Mouse (Mus musculus) erythroblast, embryonic 14.5 days (primary cell): ENCODE results near the gene Dnajb13.

ENCODE experiments used
- GATA1 ChIP-seq: IDR thresholded peaks from 2 replicates; pipeline ENCODE4 v1.6.1; 2012; ENCODE audit warnings: low read length, inconsistent platforms, mixed read lengths
- TAL1 ChIP-seq: IDR thresholded peaks from 3 replicates; pipeline ENCODE4 v1.6.1; 2012; ENCODE audit warnings: low read length, inconsistent platforms, mixed read lengths

- TF ChIP-seq GATA1 (no peak), TAL1 (no peak)
Observed at GRCm38 (mm10) chr7:100544437-100544836, 29.7 kb upstream of the Dnajb13 start.
